Mouse (Mus musculus) G1E (cell line): ENCODE results near the gene Zfp553.

Experiments used
- CTCF ChIP-seq: IDR thresholded peaks from 2 replicates; pipeline ENCODE4 v1.5.1; 2012; ENCODE audit warnings: low read depth, low read length, inconsistent platforms, mixed read lengths
- GATA1 ChIP-seq: IDR thresholded peaks from 2 replicates; pipeline ENCODE4 v1.6.1; 2012; ENCODE audit warnings: borderline replicate concordance, low read length, inconsistent platforms, mixed read lengths

- TF ChIP-seq CTCF, result no peak
- no peak for TF ChIP-seq GATA1
Measured at GRCm38 (mm10) chr7:127280092-127280491, 47.2 kb downstream of the Zfp553 start.
